Mouse (Mus musculus): ENCODE results near the gene Zcwpw1. TPM values are rescaled to one million over a fixed set of nuclear protein-coding genes. Genes with fewer than 3 reads are reported as not detected.
"Not testable (repeated sequence)": the region's sequence is repeated elsewhere in the genome, so short reads cannot be mapped to it uniquely, and the experiment has no call there.

Zcwpw1 gene
- polyA plus RNA-seq, 1 experiment = 0.21 TPM

GRCm38 (mm10) chr5:137833500-137833899, 45.9 kb downstream of the Zcwpw1 start:
- TF ChIP-seq GATA1 (IDR thresholded peaks at IDR 0.05; ENCODE audit: low read length) = no peak

GRCm38 (mm10) chr5:137835966-137836520, 48.4 kb downstream of the Zcwpw1 start, which contains the start of gene Pilra:
TSS of gene Pilra (minus strand) at chr5:137836281.
- TF ChIP-seq GATA1 (IDR thresholded peaks at IDR 0.05; ENCODE audit: low read length) = not testable (repeated sequence)

- TF ChIP-seq GATA1 (IDR thresholded peaks at IDR 0.05; ENCODE audit: low read length) = no peak
Measured at GRCm38 (mm10) chr5:137836611-137837010, 49.0 kb downstream of the Zcwpw1 start.

GRCm38 (mm10) chr5:137857960-137858710, 70.5 kb downstream of the Zcwpw1 start, which contains the start of gene Pilrb1:
TSS of gene Pilrb1 (minus strand) at chr5:137858106.
- not testable (repeated sequence) for TF ChIP-seq GATA1 (IDR thresholded peaks at IDR 0.05; ENCODE audit: low read length)

GRCm38 (mm10) chr5:137871644-137872380, 84.2 kb downstream of the Zcwpw1 start, which contains the start of gene Pilrb2:
TSS of gene Pilrb2 (minus strand) at chr5:137871815.
- TF ChIP-seq GATA1 (IDR thresholded peaks at IDR 0.05; ENCODE audit: low read length) = not testable (repeated sequence)

Other genes starting within 250 kb of the Zcwpw1 start
- gene Actl6b, start 234.3 kb upstream of the Zcwpw1 start, polyA plus RNA-seq (2012) = not detected in 2 replicates
- gene Tfr2, start 218.0 kb upstream of the Zcwpw1 start, polyA plus RNA-seq (2012) = 80.4 and 98.8 TPM in 2 replicates
- 308 and 395 TPM in 2 replicates for gene Mospd3, start 186.7 kb upstream of the Zcwpw1 start, polyA plus RNA-seq (2012)
- gene Pcolce, start 174.0 kb upstream of the Zcwpw1 start, polyA plus RNA-seq (2012) = 0.11 and 0.23 TPM in 2 replicates
- 0.05 TPM in 1 of 2 replicates, not detected in the other for gene Fbxo24, start 158.8 kb upstream of the Zcwpw1 start, polyA plus RNA-seq (2012)
- 176 and 198 TPM in 2 replicates for gene Lrch4, start 158.7 kb upstream of the Zcwpw1 start, polyA plus RNA-seq (2012)
- 8.9 and 10.7 TPM in 2 replicates for gene Gm20605, start 158.6 kb upstream of the Zcwpw1 start, polyA plus RNA-seq (2012)
- gene Sap25, start 146.5 kb upstream of the Zcwpw1 start, polyA plus RNA-seq (2012) = 28.9 and 39.0 TPM in 2 replicates
- gene Irs3, start 142.1 kb upstream of the Zcwpw1 start, polyA plus RNA-seq (2012) = 0.04 TPM in 2 replicates
- 108 and 112 TPM in 2 replicates for gene Agfg2, start 103.1 kb upstream of the Zcwpw1 start, polyA plus RNA-seq (2012)
- gene Nyap1, start 46.2 kb upstream of the Zcwpw1 start, polyA plus RNA-seq (2012) = 0.76 and 1.4 TPM in 2 replicates
- 440 and 451 TPM in 2 replicates for gene Tsc22d4, start 42.1 kb upstream of the Zcwpw1 start, polyA plus RNA-seq (2012)
- 111 and 138 TPM in 2 replicates for gene Ppp1r35, start 8.9 kb upstream of the Zcwpw1 start, polyA plus RNA-seq (2012)
- 154 and 190 TPM in 2 replicates for gene Mepce, start 143 bp upstream of the Zcwpw1 start, polyA plus RNA-seq (2012)
- not detected in 2 replicates for gene Pilra, start 48.5 kb downstream of the Zcwpw1 start, polyA plus RNA-seq (2012)
- gene Pilrb1, start 70.3 kb downstream of the Zcwpw1 start, polyA plus RNA-seq (2012) = not detected in 2 replicates
- gene Pilrb2, start 84.0 kb downstream of the Zcwpw1 start, polyA plus RNA-seq (2012) = 0.26 TPM in 1 of 2 replicates, not detected in the other
- not detected in 2 replicates for gene Cyp3a13, start 133.8 kb downstream of the Zcwpw1 start, polyA plus RNA-seq (2012)
- not detected in 2 replicates for gene Gjc3, start 175.3 kb downstream of the Zcwpw1 start, polyA plus RNA-seq (2012)
- not detected in 2 replicates for gene Azgp1, start 193.7 kb downstream of the Zcwpw1 start, polyA plus RNA-seq (2012)
- gene Smok3a, start 233.5 kb downstream of the Zcwpw1 start, polyA plus RNA-seq (2012) = not detected in 2 replicates
- not detected in 2 replicates for gene Smok3b, start 233.6 kb downstream of the Zcwpw1 start, polyA plus RNA-seq (2012)

Measured in G1E-ER4 (cell line).